Mouse (Mus musculus) myocyte (in vitro differentiated cells): ENCODE measurements around the gene Gm37240. TPM values are rescaled to one million over a fixed set of nuclear protein-coding genes. Genes with fewer than 3 reads are reported as not detected.

ENCODE experiments used
- H3K27me3 ChIP-seq: one replicate; pipeline ENCODE4 v1.6.1; 2011; ENCODE audit not compliant: control insufficient read depth, insufficient read depth, insufficient read length
- H3K36me3 ChIP-seq: one replicate; pipeline ENCODE4 v1.6.1; 2011; ENCODE audit not compliant: control insufficient read depth, insufficient read depth
- H3K4me2 ChIP-seq: one replicate; pipeline ENCODE4 v1.6.1; 2011; ENCODE audit warnings: low read depth, control low read depth
- H3K4me3 ChIP-seq: one replicate; pipeline ENCODE4 v1.5.1; 2011; ENCODE audit warnings: mild to moderate bottlenecking, control low read depth, moderate library complexity
- H3K79me2 ChIP-seq: one replicate; pipeline ENCODE4 v1.6.1; 2011; ENCODE audit not compliant: control insufficient read depth, insufficient read depth
- H3ac ChIP-seq: one replicate; pipeline ENCODE4 v1.6.1; 2011; ENCODE audit not compliant: control insufficient read depth, insufficient read length
- CEBPB ChIP-seq: IDR thresholded peaks from 2 replicates; pipeline ENCODE4 v1.6.1; 2011; ENCODE audit warnings: mild to moderate bottlenecking, moderate library complexity; ENCODE audit not compliant: poor library complexity, insufficient read depth, severe bottlenecking
- E2F4 ChIP-seq: IDR thresholded peaks from one replicate; pipeline ENCODE4 v1.6.1; 2011; ENCODE audit warnings: mild to moderate bottlenecking, control low read depth, moderate library complexity; ENCODE audit not compliant: insufficient read depth
- MAX ChIP-seq: IDR thresholded peaks from one replicate; pipeline ENCODE4 v1.6.1; 2011; ENCODE audit warnings: low read depth, mild to moderate bottlenecking, control low read depth
- MYOD1 ChIP-seq, 3 experiments: IDR thresholded peaks; one replicate each; pipeline ENCODE4 v1.6.1; 2011; ENCODE audit warnings: control low read depth in 2 of 3, low read depth in 2 of 3, mild to moderate bottlenecking in 2 of 3, moderate library complexity in 1 of 3; ENCODE audit not compliant: insufficient read length in 2 of 3, control insufficient read depth in 1 of 3
- MYOG ChIP-seq, 3 experiments: IDR thresholded peaks; one replicate each; pipeline ENCODE4 v1.6.1; 2011; ENCODE audit warnings: control low read depth in 2 of 3, low read depth in 2 of 3, mild to moderate bottlenecking in 2 of 3; ENCODE audit not compliant: insufficient read length in 2 of 3, control insufficient read depth in 1 of 3, insufficient read depth in 1 of 3
- POLR2A ChIP-seq: IDR thresholded peaks from one replicate; pipeline ENCODE4 v1.6.1; 2011; ENCODE audit warnings: low read depth, mild to moderate bottlenecking, control low read depth, moderate library complexity; ENCODE audit not compliant: insufficient read length
- POLR2AphosphoS2 ChIP-seq: IDR thresholded peaks from one replicate; pipeline ENCODE4 v1.6.1; 2011; ENCODE audit warnings: low read depth, control low read depth; ENCODE audit not compliant: insufficient read length
- REST ChIP-seq: IDR thresholded peaks from one replicate; pipeline ENCODE4 v1.6.1; 2011; ENCODE audit warnings: mild to moderate bottlenecking, control low read depth, moderate library complexity; ENCODE audit not compliant: insufficient read depth, insufficient read length
- SRF ChIP-seq: IDR thresholded peaks from one replicate; pipeline ENCODE4 v1.6.1; 2011; ENCODE audit warnings: low read depth; ENCODE audit not compliant: control insufficient read depth, insufficient read length
- TCF12 ChIP-seq: IDR thresholded peaks from one replicate; pipeline ENCODE4 v1.6.1; 2011; ENCODE audit warnings: mild to moderate bottlenecking, control low read depth; ENCODE audit not compliant: poor library complexity, insufficient read depth, severe bottlenecking
- TCF3 ChIP-seq: IDR thresholded peaks from one replicate; pipeline ENCODE4 v1.6.1; 2011; ENCODE audit warnings: low read depth, control low read depth; ENCODE audit not compliant: insufficient read length
- USF1 ChIP-seq: IDR thresholded peaks from one replicate; pipeline ENCODE4 v1.6.1; 2011; ENCODE audit warnings: low read depth, mild to moderate bottlenecking, control low read depth, moderate library complexity
- polyA plus RNA-seq: library from polyadenylated mRNA; unstranded; fragments of >200 nt; fragmentation: generic; extraction: Trizol; gene quantifications from one replicate; pipeline ENCODE4 v1.2.1, GENCODE M21; 2012; ENCODE audit warnings: missing spikeins

The Gm37240 gene
- polyA plus RNA-seq, 1 experiment: 8.7 TPM

DNA sequence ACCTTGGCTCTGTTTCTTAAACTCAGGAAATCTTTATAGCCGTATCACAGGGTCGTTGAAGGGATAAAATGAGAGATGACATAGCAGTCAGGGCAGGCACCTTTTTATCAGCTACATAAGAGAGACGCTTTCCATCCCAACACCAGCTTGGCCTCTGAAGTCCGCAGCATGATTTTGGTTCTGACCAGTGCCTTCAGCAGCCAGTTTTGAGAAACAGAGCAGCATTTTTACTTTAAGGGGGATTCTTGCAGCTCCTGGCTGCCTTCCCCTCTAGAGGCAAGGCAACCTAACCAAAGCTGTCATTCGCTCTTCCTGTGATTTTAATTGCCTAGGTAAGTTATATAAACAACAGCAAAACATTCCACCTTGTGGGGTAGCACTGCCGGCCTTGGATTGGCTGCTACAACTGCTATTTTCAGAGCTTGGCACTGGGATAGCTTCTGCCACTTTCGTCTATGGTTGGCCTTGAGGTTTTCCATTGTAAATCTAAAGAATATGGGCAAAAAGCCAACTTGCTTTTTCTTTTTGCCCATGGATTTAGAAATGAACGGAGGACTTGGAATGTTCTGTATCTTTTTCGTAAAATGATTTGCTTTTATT lies 674.5 kb downstream of the Gm37240 start:
- H3K4me3 ChIP-seq: no peak overlapping the region
- H3K27me3 ChIP-seq: no peaks in the 10 kb centered on the region
- H3K36me3 ChIP-seq: no peaks in the 10 kb centered on the region
- no peaks in the 10 kb centered on the region for H3K79me2 ChIP-seq
- TF ChIP-seq SRF: no peak
- no peak for TF ChIP-seq TCF12
- no peak for TF ChIP-seq POLR2AphosphoS2
- no peak for TF ChIP-seq MYOD1 (IDR thresholded peaks at IDR 0.05; ENCODE audit: control insufficient read depth in 1 of 3, insufficient read length in 2 of 3, low read depth in 2 of 3)
- TF ChIP-seq REST: no peak
- no peak for TF ChIP-seq MYOG (IDR thresholded peaks at IDR 0.05; ENCODE audit: control insufficient read depth in 1 of 3, insufficient read depth in 1 of 3, insufficient read length in 2 of 3, low read depth in 2 of 3)
- no peak for TF ChIP-seq E2F4
- TF ChIP-seq TCF3: no peak
- no peak for TF ChIP-seq POLR2A
- no peak for TF ChIP-seq USF1
- TF ChIP-seq MAX: no peak
- no peak for TF ChIP-seq CEBPB
- H3ac ChIP-seq: no peak overlapping the region
- H3K4me2 ChIP-seq: no peak overlapping the region

DNA sequence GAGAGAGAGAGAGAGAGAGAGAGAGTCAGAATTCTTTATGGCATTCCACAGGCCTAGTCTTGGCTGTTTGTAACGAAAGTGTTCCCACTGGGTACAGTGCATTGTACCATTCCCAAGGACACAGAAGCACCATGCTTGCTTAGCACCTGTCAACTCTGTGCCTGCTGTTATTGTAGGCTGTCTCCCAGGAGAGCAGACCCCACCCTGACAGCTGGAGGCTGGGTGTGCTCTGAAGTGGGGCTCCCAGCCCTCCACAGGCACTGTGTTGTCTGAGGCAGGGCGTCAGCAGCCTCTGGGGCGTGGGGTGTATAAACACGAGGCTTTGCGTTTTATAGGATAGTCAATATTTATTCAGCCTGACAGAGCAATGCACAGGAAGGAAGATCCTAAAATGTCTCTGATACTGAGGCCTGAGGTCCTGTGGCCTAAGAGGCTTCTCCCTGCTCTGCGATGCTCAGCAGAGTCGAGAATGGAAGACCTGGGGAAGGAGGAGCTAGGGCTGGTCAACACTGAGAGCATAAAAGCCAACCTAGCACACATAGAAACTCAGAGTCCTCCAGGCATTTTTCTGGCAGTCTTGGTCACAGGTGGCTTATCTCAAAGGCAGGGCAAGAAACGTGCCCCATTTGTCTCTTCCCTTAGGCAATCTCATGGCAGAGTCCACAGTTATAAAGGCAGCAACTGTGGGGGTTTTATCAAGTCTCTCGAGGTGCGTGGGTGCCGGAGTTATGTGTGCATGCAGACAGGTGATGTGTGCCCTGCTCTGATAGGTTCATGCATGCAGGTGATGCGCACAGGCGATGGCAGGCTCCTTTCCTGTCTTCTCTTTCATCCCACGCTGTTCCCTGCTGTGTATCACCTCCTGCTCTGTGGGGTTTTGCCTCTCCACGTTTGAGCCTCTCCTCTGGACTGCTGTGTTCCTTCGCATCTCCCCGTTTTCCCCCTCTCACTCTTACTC lies 677.2 kb downstream of the Gm37240 start:
- H3K4me2 ChIP-seq: peak overlapping the region; percentile 15
- no peaks in the 10 kb centered on the region for H3K27me3 ChIP-seq
- peak; percentile 77 for TF ChIP-seq TCF12
- TF ChIP-seq POLR2AphosphoS2: no peak
- peak; percentile 68 for TF ChIP-seq TCF3
- TF ChIP-seq CEBPB: no peak
- no peak for TF ChIP-seq USF1
- peak; percentile 57 to 94 (median 84) for TF ChIP-seq MYOG (IDR thresholded peaks at IDR 0.05; ENCODE audit: control insufficient read depth in 1 of 3, insufficient read depth in 1 of 3, insufficient read length in 2 of 3, low read depth in 2 of 3)
- TF ChIP-seq SRF: no peak
- TF ChIP-seq MYOD1 (IDR thresholded peaks at IDR 0.05; ENCODE audit: control insufficient read depth in 1 of 3, insufficient read length in 2 of 3, low read depth in 2 of 3): peak; percentile 51 to 98 (median 73)
- no peaks in the 10 kb centered on the region for H3K79me2 ChIP-seq
- H3K4me3 ChIP-seq: no peak overlapping the region
- H3K36me3 ChIP-seq: no peaks in the 10 kb centered on the region
- no peak overlapping the region for H3ac ChIP-seq

DNA sequence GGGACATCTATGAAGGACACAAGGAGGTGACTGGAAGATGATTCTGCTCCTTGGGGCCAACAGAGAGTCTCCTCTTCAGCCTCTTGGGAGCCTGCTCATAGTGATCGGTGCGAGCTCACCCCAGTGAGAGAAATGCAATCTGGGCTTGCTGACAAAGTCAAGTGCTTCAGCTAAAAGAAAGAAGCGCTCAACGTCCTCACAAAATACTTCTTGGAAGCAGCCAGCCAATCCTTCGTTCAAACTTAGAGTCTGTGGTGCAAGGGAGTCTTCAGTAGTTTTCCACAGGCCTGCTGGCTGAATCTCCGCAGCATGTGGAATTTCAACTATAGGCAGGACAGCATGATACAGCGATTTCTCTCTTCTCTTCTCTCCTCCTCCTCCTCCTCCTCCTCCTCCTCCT lies 680.8 kb downstream of the Gm37240 start:
- Histone ChIP-seq H3K4me2 (no peak overlapping the region), H3K36me3 (no peaks in the 10 kb centered on the region), H3K27me3 (no peaks in the 10 kb centered on the region), H3K79me2 (no peaks in the 10 kb centered on the region), H3K4me3 (no peak overlapping the region), H3ac (no peak overlapping the region)
- TF ChIP-seq MYOD1 (IDR thresholded peaks at IDR 0.05; ENCODE audit: control insufficient read depth in 1 of 3, insufficient read length in 2 of 3, low read depth in 2 of 3) (no peak), E2F4 (no peak), REST (no peak), TCF3 (no peak), POLR2AphosphoS2 (no peak), POLR2A (no peak), SRF (no peak), TCF12 (no peak), MAX (no peak)

DNA sequence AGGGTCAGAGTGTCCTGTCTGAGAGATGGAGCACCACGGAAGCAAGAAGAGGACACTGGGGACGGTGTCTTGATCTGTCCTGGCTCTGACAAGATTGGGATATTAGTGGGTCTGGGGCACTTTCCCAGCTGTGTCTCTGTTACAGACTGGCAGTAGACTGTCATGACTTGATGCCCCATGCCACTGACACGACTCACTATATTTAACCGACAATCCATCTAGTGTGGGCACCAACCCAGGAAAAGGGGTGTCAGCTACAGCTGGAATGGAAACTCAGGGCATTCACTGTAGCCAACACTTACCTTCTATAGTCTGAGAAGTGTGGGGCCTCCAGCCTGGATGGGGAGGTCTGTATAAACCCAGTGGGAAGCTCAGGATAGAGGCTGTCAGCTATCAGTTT lies 681.4 kb downstream of the Gm37240 start:
- no peak overlapping the region for H3K4me2 ChIP-seq
- H3K4me3 ChIP-seq: no peak overlapping the region
- H3K36me3 ChIP-seq: no peaks in the 10 kb centered on the region
- no peaks in the 10 kb centered on the region for H3K27me3 ChIP-seq
- TF ChIP-seq MAX (no peak), MYOD1 (IDR thresholded peaks at IDR 0.05; ENCODE audit: control insufficient read depth in 1 of 3, insufficient read length in 2 of 3, low read depth in 2 of 3) (no peak), POLR2AphosphoS2 (no peak), USF1 (no peak), REST (no peak), E2F4 (no peak), TCF3 (no peak), MYOG (IDR thresholded peaks at IDR 0.05; ENCODE audit: control insufficient read depth in 1 of 3, insufficient read depth in 1 of 3, insufficient read length in 2 of 3, low read depth in 2 of 3) (no peak)
- H3ac ChIP-seq: no peak overlapping the region
- H3K79me2 ChIP-seq: no peaks in the 10 kb centered on the region
